8 mouse cellular contexts compared by ENCODE assay signal in the genomic region with DNA sequence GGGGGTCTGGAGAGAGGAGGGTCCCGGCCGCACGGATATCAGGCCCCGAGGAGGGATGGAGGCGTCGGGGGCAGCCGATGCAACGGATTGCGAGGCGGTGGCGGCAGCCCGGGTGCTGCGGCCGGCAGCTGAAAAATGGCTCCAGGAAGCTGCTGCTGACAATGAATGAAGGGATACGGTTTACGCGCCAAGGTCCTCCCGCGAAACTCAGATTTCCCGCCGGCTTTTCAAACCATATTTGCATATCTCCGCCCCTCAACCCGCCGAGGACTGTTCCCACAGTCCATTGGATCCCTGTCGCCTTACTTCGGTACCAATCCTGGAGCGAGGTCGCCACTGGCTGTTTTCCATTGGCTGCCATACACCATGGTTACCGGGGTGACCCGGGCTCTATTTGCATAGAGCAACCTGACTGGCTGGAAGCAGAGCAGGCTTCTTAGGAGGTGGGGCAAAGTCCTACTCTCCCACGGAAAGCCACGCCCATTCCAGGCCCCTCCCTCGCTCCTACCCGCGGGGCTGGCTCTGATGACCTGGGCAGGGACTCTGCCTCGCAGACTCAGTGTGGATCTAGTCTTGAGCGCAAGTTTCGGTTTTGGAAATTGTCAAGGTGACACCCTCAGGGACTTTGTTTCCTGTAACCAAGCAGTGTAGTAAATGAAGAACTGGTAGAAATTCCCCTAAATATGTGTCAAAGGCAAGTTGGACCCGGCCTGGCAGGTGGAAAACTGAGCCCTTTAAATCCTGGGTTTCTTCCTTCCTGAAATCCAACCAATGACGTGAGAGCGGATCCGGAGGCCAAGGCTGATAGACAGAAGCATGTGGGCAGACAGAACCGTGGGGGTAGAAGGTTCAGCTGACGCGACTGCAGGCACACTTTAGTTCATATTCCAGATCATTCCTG. TPM values are rescaled to one million over a fixed set of nuclear protein-coding genes. Genes with fewer than 3 reads are reported as not detected.
DNase-seq lines count a peak whose midpoint lies in the region; ATAC-seq and TF ChIP-seq lines count a peak whose summit lies in the region.

A gene (minus strand): TSS at position 209 of the 901 bp plus-strand sequence.

- ATAC-seq in forebrain, embryonic 15.5 days (replicated peaks): peak; percentile 99
- peak; percentile 91 for ATAC-seq in neutrophil, adult 5-6 weeks (ENCODE audit: extremely low read depth, insufficient number of reproducible peaks, low FRiP score, poor library complexity, severe bottlenecking)

- under 1% methylated on average over 45 of the region's 45 CpGs for WGBS in forebrain, embryonic 15.5 days
- WGBS in lung, adult 2 months: under 1% methylated on average over 45 of the region's 45 CpGs

- H3K9me3 ChIP-seq in ES-E14 (ENCODE audit: control insufficient read depth, insufficient read depth, low read depth, low read length): no peaks in the 10 kb centered on the region
- no peaks in the 10 kb centered on the region for H3K9me3 ChIP-seq in forebrain, embryonic 15.5 days

- peak within 1 kb of the TSS; percentile 95 for H3K9ac ChIP-seq in ES-E14 (ENCODE audit: insufficient read depth, low read depth, low read length, poor library complexity, severe bottlenecking)
- H3K9ac ChIP-seq in forebrain, embryonic 15.5 days (replicated peaks): peak within 1 kb of the TSS; percentile 93

- no peak for TF ChIP-seq CTCF in lung, adult 2 months (IDR thresholded peaks at IDR 0.05; ENCODE audit: insufficient read depth, low read length)

- H3K27me3 ChIP-seq in forebrain, embryonic 15.5 days: no peaks in the 10 kb centered on the region

- in situ Hi-C loops in ES-E14 (cut with MboI; ENCODE audit: low sequenced_read_pairs in 2 of 2, unreplicated experiment in 2 of 2): no loop called here

- DNase-seq in ES-E14 (ENCODE audit: low read depth, low spot score): peak; percentile 96
- DNase-seq in cerebellum, adult 11-12 months: peak; percentile 100
- peak; percentile 100 for DNase-seq in heart, postnatal 25 days (ENCODE audit: low spot score)
- peak; percentile 99 to 100 for DNase-seq in layer of hippocampus, adult 18-20 months (ENCODE audit: low spot score in 2 of 2)
- DNase-seq in lung, adult 2 months: peak; percentile 95
- DNase-seq in thymus, adult 18-20 months: peak; percentile 98 to 99

- intact Hi-C loops in heart, postnatal 25 days (cut with DNase I): loop anchor here (2.0 to 5.0 kb wide), 3 partner anchors 39 to 127 kb away; no protein-coding TSS in a partner anchor

- peak within 1 kb of the TSS; percentile 89 to 97 for H3K4me3 ChIP-seq in ES-E14 (ENCODE audit: insufficient read depth in 1 of 2, low read depth in 1 of 2, low read length in 2 of 2, poor library complexity in 1 of 2, severe bottlenecking in 1 of 2)
- H3K4me3 ChIP-seq in forebrain, embryonic 15.5 days: peak within 1 kb of the TSS; percentile 94
- H3K4me3 ChIP-seq in lung, adult 2 months (replicated peaks; ENCODE audit: extremely low read depth, low read depth, low read length): peak within 1 kb of the TSS; percentile 78

- H3K36me3 ChIP-seq in ES-E14 (ENCODE audit: control insufficient read depth, insufficient read depth, low read length, poor library complexity, severe bottlenecking): no peaks in the 10 kb centered on the region
- H3K36me3 ChIP-seq in forebrain, embryonic 15.5 days: no peaks in the 10 kb centered on the region

- peaks cover 0 to 4% of the 10 kb centered on the region in 2 experiments; a peak in 1 of 4 replicates for H3K4me1 ChIP-seq in ES-E14 (ENCODE audit: control insufficient read depth in 2 of 2, insufficient read depth in 2 of 2, low read length in 2 of 2, poor library complexity in 1 of 2)
- H3K4me1 ChIP-seq in forebrain, embryonic 15.5 days: peaks cover 27% of the 10 kb centered on the region
- no peaks in the 10 kb centered on the region for H3K4me1 ChIP-seq in lung, adult 2 months (ENCODE audit: control insufficient read depth, insufficient read depth, low read length)

- H3K27ac ChIP-seq in ES-E14 (ENCODE audit: insufficient read depth, low read depth, low read length, poor library complexity, severe bottlenecking): peak within 1 kb of the TSS; percentile 90
- peak within 1 kb of the TSS; percentile 86 for H3K27ac ChIP-seq in forebrain, embryonic 15.5 days (replicated peaks)

- H3K4me2 ChIP-seq in forebrain, embryonic 15.5 days (replicated peaks): peak within 1 kb of the TSS; percentile 100

- no peak for TF ChIP-seq POLR2A in lung, adult 2 months (IDR thresholded peaks at IDR 0.05; ENCODE audit: borderline replicate concordance, extremely low read depth, low read depth, low read length)

TF ChIP-seq in ES-E14, 5 proteins besides CTCF, POLR2A, EP300 and RAD21:
- TF ChIP-seq HCFC1 (IDR thresholded peaks at IDR 0.05; ENCODE audit: borderline replicate concordance, insufficient read depth, low read length) (0 out of 2 replicates have a peak, but pooled peaks have one; percentile 17), MAFK (IDR thresholded peaks at IDR 0.05; ENCODE audit: insufficient read depth, low read depth, low read length) (no peak), CHD2 (IDR thresholded peaks at IDR 0.05; ENCODE audit: low read depth, low read length) (peak; percentile 62), ZC3H11A (IDR thresholded peaks at IDR 0.05; ENCODE audit: borderline replicate concordance, low read depth, low read length) (no peak)

RNA-seq across cellular contexts. Expression of the gene that starts here (rescaled TPM):
- 12.5 and 15.5 TPM in 2 replicates for total RNA-seq in ES-E14 (2012; rRNA removed)
- 7.5 and 8.5 TPM in 2 replicates for polyA plus RNA-seq in forebrain, embryonic 15.5 days (2015; fragmentation: Nextera tagmentation; extraction: Ambion mirVana)
- 1 to 10 TPM; 5.3 to 5.6 TPM for total RNA-seq in heart, postnatal 25 days (2021)
- total RNA-seq in layer of hippocampus, adult 18-20 months (2021): 10 to 100 TPM; 22.6 to 25.0 TPM
- 1.5 and 3.2 TPM in 2 replicates for polyA plus RNA-seq in lung, adult 2 months (2012; rRNA removed)
- 2.3 and 2.7 TPM in 2 replicates for total RNA-seq in neutrophil, adult 5-6 weeks (2017)

Comparison
In these comparisons a context has a peak if more than half of its experiments do, and no peak if none do; other contexts are left out.
1. Peak in every context shown above with its lines: DNase-seq, ATAC-seq, H3K4me3 ChIP-seq and H3K27ac ChIP-seq.